Mouse (Mus musculus) mouse trophoblast stem cell (cell line): Measurements from ENCODE around the gene Slc43a1.
"Not testable (repeated sequence)": the region's sequence is repeated elsewhere in the genome, so short reads cannot be mapped to it uniquely, and the experiment has no call there.

Source experiments
- in situ Hi-C, 2 experiments: fragments of 300-500 bp; cut with MseI, MboI; formaldehyde crosslinking; loops; 2 replicates in 1 of 2; 3 replicates in 1 of 2; pipeline ENCODE4 v1.15.1; 2025

Gene Slc43a1

GRCm38 (mm10) chr2:84838593-84838949, at the start of gene Slc43a1:
Slc43a1 (plus strand) TSS chr2:84838850.
- in situ Hi-C loops: no loop called here

GRCm38 (mm10) chr2:84790418-84790817, 48.2 kb upstream of the Slc43a1 start:
- in situ Hi-C loops: no loop called here

- in situ Hi-C loops: no loop called here
Measured at GRCm38 (mm10) chr2:84792516-84792915, 46.1 kb upstream of the Slc43a1 start.

- in situ Hi-C loops: no loop called here
Measured at GRCm38 (mm10) chr2:84793154-84793553, 45.5 kb upstream of the Slc43a1 start.

GRCm38 (mm10) chr2:84793871-84794270, 44.8 kb upstream of the Slc43a1 start:
- in situ Hi-C loops: no loop called here

GRCm38 (mm10) chr2:84797833-84798492, 40.7 kb upstream of the Slc43a1 start:
- in situ Hi-C loops: no loop called here

- in situ Hi-C loops: no loop called here
Measured at GRCm38 (mm10) chr2:84798493-84798921, 40.1 kb upstream of the Slc43a1 start, which contains the start of gene Ube2l6. Ube2l6 (plus strand) TSS chr2:84798828.

GRCm38 (mm10) chr2:84799041-84799561, 39.5 kb upstream of the Slc43a1 start:
- in situ Hi-C loops: no loop called here

GRCm38 (mm10) chr2:84800304-84800703, 38.3 kb upstream of the Slc43a1 start:
- in situ Hi-C loops: no loop called here

GRCm38 (mm10) chr2:84801223-84801622, 37.4 kb upstream of the Slc43a1 start:
- in situ Hi-C loops: not testable (repeated sequence)

GRCm38 (mm10) chr2:84803963-84804362, 34.7 kb upstream of the Slc43a1 start:
- in situ Hi-C loops: no loop called here

- in situ Hi-C loops: no loop called here
Measured at GRCm38 (mm10) chr2:84806546-84806945, 32.1 kb upstream of the Slc43a1 start.

GRCm38 (mm10) chr2:84809330-84809729, 29.3 kb upstream of the Slc43a1 start:
- in situ Hi-C loops: no loop called here

GRCm38 (mm10) chr2:84810526-84810885, 28.1 kb upstream of the Slc43a1 start:
- in situ Hi-C loops: no loop called here

GRCm38 (mm10) chr2:84810886-84811577, 27.6 kb upstream of the Slc43a1 start:
- in situ Hi-C loops: no loop called here

- in situ Hi-C loops: no loop called here
Measured at GRCm38 (mm10) chr2:84811880-84812279, 26.8 kb upstream of the Slc43a1 start.

- in situ Hi-C loops: no loop called here
Measured at GRCm38 (mm10) chr2:84812676-84813075, 26.0 kb upstream of the Slc43a1 start.

- in situ Hi-C loops: no loop called here
Measured at GRCm38 (mm10) chr2:84819861-84820260, 18.8 kb upstream of the Slc43a1 start.

- in situ Hi-C loops: no loop called here
Measured at GRCm38 (mm10) chr2:84822552-84822951, 16.1 kb upstream of the Slc43a1 start, which contains the start of gene Smtnl1. Smtnl1 (minus strand) TSS chr2:84822652.

GRCm38 (mm10) chr2:84823237-84823636, 15.4 kb upstream of the Slc43a1 start:
- in situ Hi-C loops: no loop called here

GRCm38 (mm10) chr2:84826488-84827282, 12.0 kb upstream of the Slc43a1 start, which contains the start of gene Timm10:
Timm10 (plus strand) TSS chr2:84826997.
- in situ Hi-C loops: no loop called here

- in situ Hi-C loops: no loop called here
Measured at GRCm38 (mm10) chr2:84827283-84827920, 11.2 kb upstream of the Slc43a1 start.
